Mouse (Mus musculus) ES-Bruce4 (cell line): Measurements from ENCODE around the gene Tshz3.

ENCODE experiments used
- CTCF ChIP-seq: IDR thresholded peaks from one replicate; pipeline ENCODE4 v1.8.1; 2011; ENCODE audit warnings: low read depth, low read length
- EP300 ChIP-seq: IDR thresholded peaks from 2 replicates; pipeline ENCODE4 v1.6.1; 2011; ENCODE audit warnings: low read depth, low read length; ENCODE audit not compliant: insufficient read depth
- POLR2A ChIP-seq: IDR thresholded peaks from one replicate; pipeline ENCODE4 v1.8.1; 2011; ENCODE audit warnings: low read length; ENCODE audit not compliant: insufficient read depth

DNA sequence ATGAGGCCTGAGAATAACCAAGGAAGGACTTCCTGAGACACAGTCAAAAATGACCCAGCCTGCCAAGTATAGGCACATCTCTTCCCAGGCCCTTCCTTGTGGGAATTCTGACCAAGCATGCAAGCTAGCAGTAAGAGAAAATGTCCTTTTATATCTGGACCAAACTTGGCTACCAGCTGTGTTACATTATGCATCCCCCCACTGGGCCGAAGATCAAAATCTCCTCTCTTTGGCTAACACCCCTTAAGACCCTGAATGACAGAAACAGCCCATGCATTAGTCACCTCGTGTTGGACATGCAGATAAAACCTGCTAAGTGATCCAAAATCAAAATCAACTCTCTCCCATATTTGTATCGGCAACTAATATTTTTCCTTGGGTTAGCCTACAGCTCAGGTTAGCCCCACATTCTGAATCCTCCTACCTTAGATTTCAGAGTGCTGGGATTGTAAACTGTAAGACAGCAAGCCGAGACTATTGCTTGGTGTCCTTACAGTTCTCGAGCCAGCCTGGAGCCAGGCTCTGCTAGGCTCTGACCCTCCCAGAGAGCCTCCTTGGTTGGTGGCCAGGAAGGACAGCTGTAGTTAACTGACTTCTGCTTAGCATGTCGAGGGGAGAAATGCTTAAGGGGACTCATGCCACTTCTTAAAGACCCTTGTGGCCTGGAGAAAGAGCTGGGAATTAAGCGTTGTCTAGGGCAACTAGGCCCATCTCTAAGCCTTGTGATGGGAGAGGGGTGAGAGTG, 8.7 kb upstream of the Tshz3 start:
- TF ChIP-seq POLR2A = no peak
- no peak for TF ChIP-seq CTCF
- no peak for TF ChIP-seq EP300
